Mouse (Mus musculus): ENCODE results near the gene Arntl2.

DNA sequence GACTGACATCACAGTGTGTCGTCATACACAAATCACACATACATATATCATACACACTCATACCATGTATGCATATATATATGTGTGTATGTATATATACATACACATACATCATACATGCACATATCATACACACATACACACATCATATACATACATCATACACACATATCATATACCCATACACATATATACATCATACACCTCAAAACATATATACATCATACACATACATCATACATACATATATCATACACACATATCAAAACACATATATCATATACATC is 29.6 kb downstream of the Arntl2 start:
- TF ChIP-seq CTCF (IDR thresholded peaks at IDR 0.05; ENCODE audit: control insufficient read depth, insufficient read depth, insufficient read length) (no peak), MAX (IDR thresholded peaks at IDR 0.05) (no peak)
